Mouse (Mus musculus) liver, embryonic 14.5 days (tissue): ENCODE results near the gene Fam166a.

Source experiments
- CTCF ChIP-seq: IDR thresholded peaks from 2 replicates; pipeline ENCODE4 v1.5.1; 2016; ENCODE audit warnings: antibody characterized with exemption, low read depth, control low read depth
- EP300 ChIP-seq: IDR thresholded peaks from 2 replicates; pipeline ENCODE4 v1.6.1; 2016; ENCODE audit warnings: antibody characterized with exemption, low read depth

DNA sequence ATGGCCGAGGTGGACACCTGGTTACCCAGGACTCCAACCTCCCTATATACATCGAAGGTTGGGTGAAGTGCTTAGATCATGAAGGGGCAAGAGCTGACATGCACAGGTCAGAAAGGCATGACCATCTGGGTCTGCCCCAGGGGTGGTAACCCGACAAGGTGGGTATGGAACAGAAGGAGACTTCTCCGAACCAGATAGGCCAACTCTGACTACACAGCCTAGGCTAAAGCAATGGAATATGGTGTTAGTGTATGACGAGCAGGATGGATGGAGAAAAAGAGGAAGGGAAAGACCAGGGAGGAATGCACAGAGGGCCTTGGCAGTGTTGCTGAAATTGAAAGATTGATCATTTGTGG lies 32.0 kb upstream of the Fam166a start:
- TF ChIP-seq CTCF: no peak
- no peak for TF ChIP-seq EP300
